Mouse (Mus musculus) layer of hippocampus, adult 11-12 months (tissue): ENCODE results near the gene Mageh1.
"Not testable (repeated sequence)": the region's sequence is repeated elsewhere in the genome, so short reads cannot be mapped to it uniquely, and the experiment has no call there.

ENCODE experiments used
- DNase-seq: peaks from one replicate; pipeline ENCODE4 v3.0.0; 2022; ENCODE audit warnings: low spot score

Gene Mageh1

DNA sequence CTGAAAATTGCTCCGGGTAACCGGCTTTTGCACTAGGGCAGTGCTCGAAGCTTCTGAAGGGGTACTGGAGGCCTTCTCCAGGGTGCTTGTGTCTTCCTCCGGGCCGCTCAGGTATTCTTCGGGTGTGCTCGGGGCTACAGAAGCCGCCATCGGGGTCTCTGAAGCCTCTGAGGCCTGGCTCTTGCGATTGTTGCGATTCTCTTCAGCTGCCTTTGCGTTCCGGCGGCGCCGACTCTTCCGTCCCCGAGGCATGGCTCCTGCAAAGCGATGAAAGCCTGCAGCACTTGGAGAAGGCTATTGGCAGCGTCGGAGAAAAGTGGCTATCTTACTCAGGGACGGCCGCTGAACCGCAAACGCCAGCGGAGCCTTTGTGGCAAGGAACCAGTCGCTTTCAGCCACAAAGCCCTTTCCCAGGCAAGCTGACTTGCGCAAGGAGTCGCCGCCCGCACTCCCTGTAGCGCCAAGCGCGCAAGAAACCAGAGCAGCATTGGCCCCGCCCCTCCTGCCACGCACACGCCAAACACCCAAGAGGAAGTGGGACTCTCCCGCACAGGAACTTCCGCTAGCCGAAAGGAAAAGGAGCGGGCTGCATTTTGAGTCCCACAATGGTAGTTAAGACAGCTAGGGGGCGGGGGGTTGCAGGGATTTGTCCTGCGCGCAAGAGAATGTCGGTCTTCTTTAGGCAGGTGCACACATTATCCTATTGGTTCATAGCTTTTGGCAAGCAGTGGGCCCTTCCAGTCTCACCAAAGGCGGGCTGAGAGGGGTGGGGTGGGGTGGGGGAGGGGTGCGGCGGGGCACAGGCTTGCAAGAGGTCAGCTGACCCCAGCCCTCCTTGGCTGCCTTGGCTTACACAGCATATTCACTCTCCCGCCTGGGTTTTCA lies at the start of gene Mageh1:
TSS of gene Mageh1 (minus strand) at position 489 of the 885 bp plus-strand sequence.
- DNase-seq: peak; percentile 83

DNA sequence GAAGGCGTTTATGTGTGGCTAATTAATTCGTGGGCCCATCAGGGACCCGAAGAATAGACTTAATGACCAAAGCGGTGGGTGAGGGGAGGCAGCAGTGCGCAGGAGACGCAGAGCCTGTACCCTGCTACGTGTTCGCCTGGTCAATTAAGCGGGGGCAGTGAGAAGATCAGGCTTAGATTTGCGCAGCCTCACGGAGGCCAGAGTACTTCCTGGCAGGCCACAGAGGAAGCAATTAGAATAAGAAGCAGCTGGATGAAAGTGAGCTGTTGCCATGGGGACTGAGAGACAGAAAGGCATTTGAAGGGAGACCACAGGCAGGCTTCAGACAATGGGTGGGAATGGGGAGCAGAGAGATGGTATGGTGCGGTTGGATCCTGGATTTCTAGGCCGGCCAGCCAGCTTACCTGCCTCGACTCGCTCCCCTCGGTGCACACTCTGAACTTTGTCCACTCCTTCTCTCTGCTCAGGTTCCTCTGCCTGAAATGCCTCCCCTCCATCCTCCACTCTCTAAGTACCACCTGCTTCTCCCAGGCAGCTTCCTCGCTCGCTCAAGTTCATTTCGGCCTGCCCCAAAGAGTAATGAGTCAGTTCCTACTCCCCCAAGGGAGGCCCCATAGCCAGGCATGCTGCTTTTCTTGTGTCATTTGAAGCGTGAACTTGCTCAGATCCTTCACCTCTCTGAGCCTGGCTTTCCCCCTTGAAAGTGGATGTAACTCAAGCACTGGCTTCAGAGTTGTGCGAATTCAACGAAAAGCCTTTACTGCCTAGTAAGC lies 783 bp upstream of the Mageh1 start:
- DNase-seq: not testable (repeated sequence)

DNA sequence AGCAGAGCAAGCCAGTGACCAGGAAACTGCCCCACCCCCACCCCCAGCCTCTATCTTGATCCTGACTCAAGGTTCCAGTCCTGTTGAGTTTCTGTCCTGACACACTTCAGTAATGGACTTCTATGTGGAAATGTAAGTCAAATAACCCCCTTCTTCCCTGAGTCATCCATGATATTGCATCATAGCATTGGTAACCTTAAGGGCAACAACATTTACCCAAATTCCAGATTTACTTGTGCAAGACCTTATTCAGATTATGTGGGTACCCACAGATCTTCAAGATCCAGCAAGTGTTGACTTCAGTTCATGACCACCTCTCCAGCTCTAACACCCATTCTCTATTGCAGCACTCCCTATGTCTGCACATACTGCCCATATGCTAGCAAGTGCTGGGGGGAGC lies 5.8 kb downstream of the Mageh1 start:
- DNase-seq: not testable (repeated sequence)

DNA sequence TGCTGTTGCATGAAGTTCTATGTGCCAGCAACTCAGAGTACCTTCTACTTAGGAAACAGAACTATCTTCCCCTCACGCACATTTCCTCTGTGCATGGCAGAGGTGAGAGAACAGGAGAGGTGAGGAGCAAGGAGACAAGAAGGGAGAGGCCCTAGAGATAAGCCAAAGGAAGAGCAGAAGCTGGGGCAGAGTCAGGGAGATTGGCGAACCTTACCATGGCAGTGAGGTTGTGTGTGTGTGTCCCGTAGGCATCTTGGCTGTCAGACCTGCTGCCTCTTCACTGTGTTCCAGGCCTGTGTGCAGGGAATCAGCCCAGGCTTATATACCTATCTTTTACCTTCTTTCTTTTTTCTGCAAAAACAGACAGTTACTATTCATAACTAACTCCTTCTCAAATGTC lies 11.7 kb downstream of the Mageh1 start:
- DNase-seq: not testable (repeated sequence)

DNA sequence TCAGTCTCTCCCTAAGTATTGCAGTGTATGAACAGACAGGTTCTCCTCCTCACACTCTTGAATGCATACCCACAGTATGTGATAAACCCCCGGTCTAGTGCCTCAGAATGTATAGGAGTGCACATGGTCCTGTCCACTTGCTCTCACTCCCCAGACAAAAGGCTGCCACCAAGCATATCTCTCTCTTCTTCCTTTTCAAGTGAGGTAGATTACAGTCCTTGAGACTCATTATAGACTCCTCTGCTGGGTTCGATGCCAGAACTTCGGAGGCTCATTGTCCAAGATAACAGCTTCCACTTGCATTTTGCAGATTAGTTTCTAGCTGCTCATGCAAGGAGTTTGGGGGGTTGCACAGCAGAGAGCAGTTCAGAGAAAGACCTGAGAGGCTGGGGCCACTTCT lies 12.1 kb downstream of the Mageh1 start:
- DNase-seq: not testable (repeated sequence)

DNA sequence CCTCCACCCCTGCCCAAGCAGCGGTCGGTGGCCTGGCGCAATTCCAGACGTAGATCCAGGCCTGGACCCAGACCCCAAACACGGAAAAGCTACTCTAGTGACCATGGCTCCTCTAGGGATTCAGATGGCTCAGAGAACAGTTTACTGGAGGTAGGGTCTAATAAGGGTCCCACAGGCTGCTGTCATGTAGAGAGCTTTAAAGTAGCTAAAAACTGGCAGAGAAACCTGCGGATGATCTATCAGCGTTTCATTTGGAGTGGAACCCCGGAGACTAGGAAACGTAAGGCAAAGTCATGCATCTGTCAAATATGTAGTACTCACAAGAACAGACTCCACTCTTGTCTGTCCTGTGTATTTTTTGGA lies 29.7 kb downstream of the Mageh1 start:
- DNase-seq: no peak

DNA sequence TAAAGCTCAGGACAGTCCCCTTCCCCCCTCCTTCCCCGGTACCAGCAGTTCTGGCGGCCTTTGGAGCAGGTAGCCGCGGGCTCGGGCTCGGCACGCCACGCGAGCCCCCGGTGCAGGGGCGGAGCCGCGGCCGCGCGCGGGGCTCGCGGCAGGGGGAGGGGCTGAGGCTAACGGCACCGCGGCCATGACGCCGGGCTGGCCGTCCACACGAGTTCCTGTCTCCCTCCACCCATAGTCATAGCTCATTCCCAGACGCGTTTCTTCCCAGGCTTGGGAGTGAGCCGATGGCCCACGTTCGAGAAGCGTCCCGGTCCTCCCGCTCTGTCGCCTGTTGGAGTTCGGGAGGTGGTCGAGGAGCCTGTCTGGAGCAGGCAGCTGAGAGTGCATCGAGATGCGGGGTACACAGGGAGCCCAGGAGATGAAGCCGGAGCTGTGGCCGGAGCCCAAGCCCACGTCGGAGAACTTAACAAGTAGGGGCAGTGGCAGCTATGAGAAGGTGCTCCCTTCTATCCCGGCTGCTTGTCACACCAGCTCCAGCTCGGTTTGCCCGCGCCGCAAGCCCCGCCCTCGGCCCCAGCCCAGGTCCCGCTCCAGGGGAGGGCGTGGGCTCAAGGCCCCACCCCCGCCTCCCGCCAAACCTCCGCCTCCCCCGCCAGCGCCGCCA lies 30.2 kb downstream of the Mageh1 start:
- DNase-seq: peak; percentile 12

DNA sequence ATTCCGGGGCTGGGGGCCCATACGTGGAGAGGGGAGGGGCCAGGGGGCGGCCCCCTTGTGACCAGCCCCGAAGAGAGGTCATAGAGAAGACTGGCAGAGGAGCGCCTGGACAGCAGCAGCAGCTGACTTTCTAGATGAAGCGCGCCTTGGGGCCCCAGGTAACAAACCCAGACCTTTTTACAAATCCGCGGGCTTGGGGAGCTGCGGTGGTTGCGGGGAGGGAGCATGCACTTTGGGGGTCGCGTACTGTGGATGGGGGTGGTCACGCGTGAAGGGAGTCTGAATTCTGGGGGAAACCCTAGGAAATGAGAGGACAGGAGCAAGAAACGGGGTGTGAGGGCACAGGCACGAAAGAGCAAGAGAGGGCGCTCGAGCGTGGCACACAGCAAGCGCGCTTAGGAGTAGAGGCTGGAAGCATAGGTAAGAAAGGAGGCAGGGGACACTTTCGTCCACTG lies 31.0 kb downstream of the Mageh1 start, which contains the start of gene Usp51:
TSS of gene Usp51 (plus strand) at position 83 of the 455 bp plus-strand sequence.
- peak; percentile 39 for DNase-seq

DNA sequence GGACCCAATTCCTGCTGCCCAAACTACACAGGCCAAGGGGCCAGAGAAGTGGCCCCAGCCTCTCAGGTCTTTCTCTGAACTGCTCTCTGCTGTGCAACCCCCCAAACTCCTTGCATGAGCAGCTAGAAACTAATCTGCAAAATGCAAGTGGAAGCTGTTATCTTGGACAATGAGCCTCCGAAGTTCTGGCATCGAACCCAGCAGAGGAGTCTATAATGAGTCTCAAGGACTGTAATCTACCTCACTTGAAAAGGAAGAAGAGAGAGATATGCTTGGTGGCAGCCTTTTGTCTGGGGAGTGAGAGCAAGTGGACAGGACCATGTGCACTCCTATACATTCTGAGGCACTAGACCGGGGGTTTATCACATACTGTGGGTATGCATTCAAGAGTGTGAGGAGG lies 41.3 kb downstream of the Mageh1 start:
- not testable (repeated sequence) for DNase-seq

DNA sequence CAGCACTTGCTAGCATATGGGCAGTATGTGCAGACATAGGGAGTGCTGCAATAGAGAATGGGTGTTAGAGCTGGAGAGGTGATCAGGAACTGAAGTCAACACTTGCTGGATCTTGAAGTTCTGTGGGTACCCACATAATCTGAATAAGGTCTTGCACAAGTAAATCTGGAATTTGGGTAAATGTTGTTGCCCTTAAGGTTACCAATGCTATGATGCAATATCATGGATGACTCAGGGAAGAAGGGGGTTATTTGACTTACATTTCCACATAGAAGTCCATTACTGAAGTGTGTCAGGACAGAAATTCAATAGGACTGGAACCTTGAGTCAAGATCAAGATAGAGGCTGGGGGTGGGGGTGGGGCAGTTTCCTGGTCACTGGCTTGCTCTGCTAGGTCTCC lies 47.5 kb downstream of the Mageh1 start:
- not testable (repeated sequence) for DNase-seq
